Mouse (Mus musculus): ENCODE results near the gene Chd4. TPM values are rescaled to one million over a fixed set of nuclear protein-coding genes. Genes with fewer than 3 reads are reported as not detected.

Chd4 gene
- polyA plus RNA-seq, 1 experiment from 2014 or later, result 198 TPM

- in situ Hi-C loops (cut with MboI; ENCODE audit: low pct_unique_long_range_greater_than_20kb), result no loop called here
- no peaks in the 10 kb centered on the region for H3K27me3 ChIP-seq
- ChIA-PET CTCF (interaction anchor here (1.1 to 2.8 kb wide), 3 partner anchors 11 to 81 kb away, joined by 3 to 17 read pairs (median 10); no protein-coding TSS in a partner anchor), POLR2A (interaction anchor here (0.9 to 1.3 kb wide), 3 partner anchors 12 to 80 kb away, joined by 3 to 5 read pairs (median 3); no protein-coding TSS in a partner anchor)
- no peak for TF ChIP-seq CTCF (IDR thresholded peaks at IDR 0.05)
- no peak for DNase-seq (ENCODE audit: low read depth, low spot score)
- ATAC-seq, result no peak
Observed at GRCm38 (mm10) chr6:125148251-125148925, 52.6 kb downstream of the Chd4 start.

- no peak for TF ChIP-seq CTCF (IDR thresholded peaks at IDR 0.05)
- DNase-seq (ENCODE audit: low read depth, low spot score) (no peak), ATAC-seq (no peak)
- in situ Hi-C loops (cut with MboI; ENCODE audit: low pct_unique_long_range_greater_than_20kb), result no loop called here
- ChIA-PET CTCF (interaction anchor here (0.7 to 2.8 kb wide), 4 partner anchors 11 to 80 kb away, joined by 3 to 17 read pairs (median 6); no protein-coding TSS in a partner anchor), POLR2A (interaction anchor here (0.9 to 1.3 kb wide), 2 partner anchors 16 to 79 kb away, joined by 3 read pairs; no protein-coding TSS in a partner anchor)
- H3K27me3 ChIP-seq, result no peaks in the 10 kb centered on the region
Observed at GRCm38 (mm10) chr6:125148926-125149568, 53.3 kb downstream of the Chd4 start.

DNA sequence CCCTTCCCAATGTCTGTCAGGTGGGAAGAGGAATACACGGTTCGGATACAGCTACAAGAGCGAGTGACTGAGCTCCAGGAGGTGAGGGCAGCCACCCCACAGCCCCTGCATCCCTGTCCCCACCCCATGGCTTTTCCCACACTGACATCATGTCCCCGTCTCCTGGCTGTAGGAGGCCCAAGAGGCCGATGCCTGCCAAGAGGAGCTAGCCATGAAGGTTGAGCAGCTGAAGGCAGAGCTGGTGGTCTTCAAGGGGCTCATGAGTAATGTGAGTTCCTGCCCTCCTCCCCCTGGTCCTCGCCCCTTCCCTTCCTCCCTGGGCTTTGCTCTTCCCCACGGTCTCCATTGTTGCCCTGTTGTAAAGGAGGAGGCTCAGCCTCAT, 53.8 kb downstream of the Chd4 start:
- DNase-seq (ENCODE audit: low read depth, low spot score), result no peak
- ChIA-PET POLR2A (interaction anchor here (0.9 to 1.3 kb wide), 2 partner anchors 15 to 79 kb away, joined by 3 read pairs; no protein-coding TSS in a partner anchor), CTCF (interaction anchor here (0.7 to 2.8 kb wide), 3 partner anchors 12 to 38 kb away, joined by 3 to 17 read pairs (median 10); no protein-coding TSS in a partner anchor)
- no peaks in the 10 kb centered on the region for H3K27me3 ChIP-seq
- no peak for ATAC-seq
- no peak for TF ChIP-seq CTCF (IDR thresholded peaks at IDR 0.05)
- in situ Hi-C loops (cut with MboI; ENCODE audit: low pct_unique_long_range_greater_than_20kb), result no loop called here

DNA sequence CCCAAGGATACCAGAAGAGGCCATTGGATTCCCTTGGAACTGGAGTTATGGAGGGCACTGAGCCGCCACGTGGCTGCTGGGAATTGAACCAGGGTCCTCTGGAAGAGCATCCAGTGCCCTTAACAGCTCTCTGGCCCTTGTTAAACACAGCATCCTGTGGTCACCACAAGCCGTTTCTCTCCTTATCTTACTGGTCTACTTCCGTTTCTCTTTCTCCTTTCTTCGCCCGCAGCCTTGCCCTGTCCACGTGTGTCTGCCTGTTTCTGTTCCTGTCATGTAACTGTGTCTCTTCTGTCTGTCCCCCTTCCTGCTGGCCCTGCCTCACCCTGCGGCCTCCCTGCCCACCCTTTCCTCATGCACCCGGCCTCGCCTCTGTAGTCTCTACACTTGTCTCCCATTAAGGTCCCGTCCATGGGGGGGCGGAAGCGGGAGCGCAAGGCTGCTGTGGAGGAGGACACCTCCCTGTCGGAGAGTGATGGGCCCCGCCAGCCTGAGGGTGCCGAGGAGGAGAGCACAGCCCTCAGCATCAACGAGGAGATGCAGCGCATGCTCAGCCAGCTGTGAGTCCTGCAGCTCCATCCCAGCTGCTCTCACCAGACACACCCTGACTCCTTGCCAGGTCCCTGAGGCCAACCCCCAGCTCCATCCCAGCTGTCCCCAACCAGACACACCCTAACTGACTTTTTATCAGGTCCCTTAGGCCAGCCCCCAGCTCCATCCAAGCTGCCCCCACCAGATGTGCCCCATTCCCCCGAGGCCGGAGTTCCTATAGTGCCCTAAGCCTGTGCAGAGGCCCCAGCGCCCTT, 56.6 kb downstream of the Chd4 start:
- ChIA-PET CTCF (no interaction called here), POLR2A (interaction anchor here (1.1 kb wide), 1 partner anchor 12 kb away, joined by 4 read pairs; no protein-coding TSS in a partner anchor)
- DNase-seq (ENCODE audit: low read depth, low spot score) (no peak), ATAC-seq (no peak)
- H3K27me3 ChIP-seq, result no peaks in the 10 kb centered on the region
- TF ChIP-seq CTCF (IDR thresholded peaks at IDR 0.05), result no peak
- in situ Hi-C loops (cut with MboI; ENCODE audit: low pct_unique_long_range_greater_than_20kb), result no loop called here

GRCm38 (mm10) chr6:125153018-125153389, 57.2 kb downstream of the Chd4 start:
- in situ Hi-C loops (cut with MboI; ENCODE audit: low pct_unique_long_range_greater_than_20kb), result no loop called here
- ChIA-PET POLR2A (no interaction called here), CTCF (no interaction called here)
- TF ChIP-seq CTCF (IDR thresholded peaks at IDR 0.05), result no peak
- no peaks in the 10 kb centered on the region for H3K27me3 ChIP-seq
- no peak for ATAC-seq
- no peak for DNase-seq (ENCODE audit: low read depth, low spot score)

DNA sequence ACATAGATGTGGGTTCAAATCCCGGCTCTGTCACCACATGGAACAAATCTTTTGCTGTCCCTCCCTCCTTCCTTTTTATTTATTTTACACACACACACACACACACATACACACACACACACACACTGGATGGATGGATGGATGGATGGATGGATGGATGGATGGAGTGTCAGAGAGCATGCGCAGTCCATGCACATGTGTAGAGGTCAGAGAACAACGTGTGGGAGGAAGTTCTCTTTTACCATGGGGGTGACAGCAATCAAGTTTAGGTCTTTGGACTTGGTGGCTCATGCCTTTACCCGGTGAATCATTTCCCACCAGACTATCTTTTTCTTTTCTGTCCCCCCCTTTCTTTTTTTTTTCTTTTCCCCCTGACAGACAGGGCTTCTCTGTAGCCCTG, 57.9 kb downstream of the Chd4 start:
- POLR2A ChIA-PET, result interaction anchor here (1.3 kb wide), 1 partner anchor 12 kb away, joined by 5 read pairs; the partner anchor contains the start of gene Gapdh
- in situ Hi-C loops (cut with MboI; ENCODE audit: low pct_unique_long_range_greater_than_20kb), result no loop called here

DNA sequence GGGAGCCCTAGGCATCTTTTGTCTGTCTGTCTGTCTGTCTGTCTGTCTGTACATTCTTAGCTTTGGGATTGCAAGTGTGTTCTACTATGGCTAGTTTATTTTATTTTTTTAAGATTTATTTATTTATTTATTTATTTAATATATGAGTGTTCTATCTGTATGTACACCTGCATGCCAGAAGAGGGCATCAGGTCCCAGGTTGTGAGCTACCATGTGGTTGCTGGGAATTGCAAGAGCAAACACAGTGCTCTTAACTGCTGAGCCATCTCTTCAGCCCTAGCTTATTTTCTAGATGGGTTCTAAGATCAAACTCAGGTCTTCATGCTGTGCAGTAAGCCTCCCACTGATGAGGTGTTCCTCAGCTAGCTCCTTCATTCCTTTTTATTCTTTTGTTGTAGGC, 58.8 kb downstream of the Chd4 start:
- in situ Hi-C loops (cut with MboI; ENCODE audit: low pct_unique_long_range_greater_than_20kb), result no loop called here
- TF ChIP-seq CTCF (IDR thresholded peaks at IDR 0.05), result no peak
- no peaks in the 10 kb centered on the region for H3K27me3 ChIP-seq
- CTCF ChIA-PET, result interaction anchor here (0.6 to 1.5 kb wide), 5 partner anchors 16 to 373 kb away, joined by 3 to 10 read pairs (median 6); no protein-coding TSS in a partner anchor
- POLR2A ChIA-PET, result interaction anchor here (1.3 kb wide), 1 partner anchor 12 kb away, joined by 5 read pairs; the partner anchor contains the start of gene Gapdh
- DNase-seq (ENCODE audit: low read depth, low spot score), result no peak
- no peak for ATAC-seq

More for the DNA sequence above, 57.9 kb downstream of the Chd4 start:
- CTCF ChIA-PET, result interaction anchor here (0.5 to 1.5 kb wide), 4 partner anchors 16 to 446 kb away, joined by 3 to 10 read pairs (median 5); no protein-coding TSS in a partner anchor
- DNase-seq (ENCODE audit: low read depth, low spot score) (no peak), ATAC-seq (no peak)
- H3K27me3 ChIP-seq, result no peaks in the 10 kb centered on the region
- TF ChIP-seq CTCF (IDR thresholded peaks at IDR 0.05), result no peak

GRCm38 (mm10) chr6:125155262-125155661, 59.5 kb downstream of the Chd4 start:
- ChIA-PET CTCF (interaction anchor here (1.0 kb wide), 2 partner anchors 8 to 113 kb away, joined by 3 read pairs; no protein-coding TSS in a partner anchor), POLR2A (interaction anchor here (0.6 kb wide), 1 partner anchor 9 kb away, joined by 3 read pairs; no protein-coding TSS in a partner anchor)
- no peak for TF ChIP-seq CTCF (IDR thresholded peaks at IDR 0.05)
- in situ Hi-C loops (cut with MboI; ENCODE audit: low pct_unique_long_range_greater_than_20kb), result loop anchor here (5.0 kb wide), 1 partner anchor 117 kb away; no protein-coding TSS in a partner anchor
- ATAC-seq (no peak), DNase-seq (ENCODE audit: low read depth, low spot score) (no peak)
- no peaks in the 10 kb centered on the region for H3K27me3 ChIP-seq

- TF ChIP-seq CTCF (IDR thresholded peaks at IDR 0.05), result no peak
- ChIA-PET CTCF (interaction anchor here (1.1 kb wide), 1 partner anchor 13 kb away, joined by 3 read pairs; no protein-coding TSS in a partner anchor), POLR2A (no interaction called here)
- no peak for ATAC-seq
- in situ Hi-C loops (cut with MboI; ENCODE audit: low pct_unique_long_range_greater_than_20kb), result loop anchor here (5.0 kb wide), 1 partner anchor 116 kb away; no protein-coding TSS in a partner anchor
- no peaks in the 10 kb centered on the region for H3K27me3 ChIP-seq
- no peak for DNase-seq (ENCODE audit: low read depth, low spot score)
Observed at GRCm38 (mm10) chr6:125156491-125156890, 60.7 kb downstream of the Chd4 start.
